Mouse (Mus musculus): Measurements from ENCODE around the gene Gm20517. TPM values are rescaled to one million over a fixed set of nuclear protein-coding genes. Genes with fewer than 3 reads are reported as not detected.
"Not testable (repeated sequence)": the region's sequence is repeated elsewhere in the genome, so short reads cannot be mapped to it uniquely, and the experiment has no call there.

Gm20517 gene
- total RNA-seq, 2 experiments from 2014 or later, result 3.0 to 3.5 TPM

DNA sequence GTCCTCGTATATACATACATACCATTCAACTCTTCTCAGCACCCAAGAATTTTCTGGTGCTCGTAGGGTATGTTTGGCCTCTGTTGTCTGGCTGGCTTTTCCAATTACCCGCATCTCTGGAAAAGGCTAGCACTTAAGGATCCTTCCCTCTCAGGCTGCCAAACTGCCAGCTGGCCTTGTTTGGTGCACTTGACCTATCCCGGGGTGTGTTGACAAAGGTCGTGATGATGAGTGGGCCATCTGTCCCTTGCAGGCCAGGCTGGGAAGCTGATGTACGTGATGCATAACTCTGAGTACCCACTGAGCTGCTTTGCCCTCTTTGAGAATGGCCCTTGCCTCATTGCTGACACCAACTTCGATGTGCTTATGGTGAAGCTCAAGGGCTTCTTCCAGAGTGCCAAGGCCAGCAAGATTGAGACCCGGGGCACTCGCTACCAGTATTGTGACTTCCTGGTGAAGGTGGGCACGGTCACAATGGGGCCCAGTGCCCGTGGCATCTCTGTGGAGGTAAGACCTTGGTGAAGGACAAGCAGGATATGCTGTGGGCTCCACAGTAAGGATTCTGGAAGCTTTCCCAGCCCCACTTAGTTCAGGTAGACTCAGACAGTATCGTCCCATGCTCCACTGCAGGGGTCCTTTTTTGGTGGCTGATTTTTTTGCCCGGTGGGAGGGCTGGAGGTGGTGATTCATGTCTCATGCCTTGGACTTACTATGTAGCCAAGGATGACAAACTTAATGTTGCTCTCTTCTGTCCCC lies 7.3 kb downstream of the Gm20517 start:
- no peak for DNase-seq
- intact Hi-C loops (cut with DNase I), result no loop called here

- intact Hi-C loops (cut with DNase I), result no loop called here
- DNase-seq, result no peak
These were observed 11.6 kb downstream of the Gm20517 start for GRCm38 (mm10) chr17:47622912-47623554.

DNA sequence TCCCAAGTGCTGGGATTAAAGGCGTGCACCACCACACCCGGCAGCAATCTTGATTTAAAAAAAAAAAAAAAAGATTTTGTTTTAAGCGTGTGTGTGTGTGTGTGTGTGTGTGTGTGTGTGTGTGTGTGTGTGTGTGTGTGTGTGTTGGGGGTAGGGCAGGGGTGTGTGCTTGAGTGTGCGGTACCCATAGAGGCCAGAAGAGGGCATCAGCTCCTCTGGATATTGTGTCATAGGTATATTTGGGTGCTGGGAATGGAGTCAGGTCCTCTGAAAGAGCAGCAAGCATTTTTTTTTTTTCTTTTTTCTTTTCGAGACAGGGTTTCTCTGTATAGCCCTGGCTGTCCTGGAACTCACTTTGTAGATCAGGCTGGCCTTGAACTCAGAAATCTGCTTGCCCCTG lies 13.2 kb downstream of the Gm20517 start:
- intact Hi-C loops (cut with DNase I); DNase-seq: not testable (repeated sequence)

DNA sequence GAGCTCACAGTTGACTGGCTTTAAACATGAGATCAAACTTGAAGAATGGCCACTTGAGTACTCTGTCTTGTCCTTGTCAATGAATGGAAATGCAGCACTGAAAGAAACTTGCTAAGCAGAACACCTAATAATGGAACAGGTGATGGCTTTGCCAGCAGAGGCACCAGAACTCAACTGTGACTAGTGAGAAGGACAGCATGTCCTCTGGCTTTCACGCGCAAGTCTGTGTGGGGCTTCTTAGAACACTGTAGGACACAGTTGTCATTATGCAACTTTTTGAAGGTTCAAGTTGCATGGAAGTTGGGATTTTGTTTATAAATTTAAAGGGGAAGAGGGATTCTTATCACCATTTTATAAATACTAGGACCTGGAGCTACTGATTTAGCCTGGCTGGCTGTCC lies 13.7 kb downstream of the Gm20517 start:
- intact Hi-C loops (cut with DNase I), result no loop called here
- DNase-seq, result peak in 1 of 2 experiments; percentile 22

DNA sequence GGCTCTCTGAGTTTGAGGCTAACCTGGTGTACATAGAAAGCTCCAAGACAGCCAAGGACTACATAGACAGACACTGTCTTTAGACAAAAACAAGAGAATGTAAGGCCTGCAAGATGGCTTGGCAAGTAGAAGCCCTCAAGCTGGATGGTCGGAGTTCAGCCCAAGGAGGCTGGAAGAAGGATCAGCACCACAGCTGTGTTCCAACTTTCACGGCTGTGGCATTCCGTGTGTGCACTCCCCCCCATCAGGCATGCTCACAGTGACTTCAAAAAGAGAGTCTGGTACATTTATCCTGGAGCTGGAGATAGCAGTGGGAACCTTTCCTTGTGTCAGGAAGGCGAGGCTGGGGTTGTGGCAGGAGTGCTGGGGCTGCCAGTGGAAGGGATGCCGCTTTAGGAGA lies 14.6 kb downstream of the Gm20517 start:
- DNase-seq, result no peak
- intact Hi-C loops (cut with DNase I), result loop anchor here (2.0 kb wide), 1 partner anchor 13 kb away; no protein-coding TSS in a partner anchor

GRCm38 (mm10) chr17:47627791-47628190 lies 16.4 kb downstream of the Gm20517 start:
- intact Hi-C loops (cut with DNase I), result loop anchor here (2.0 kb wide), 1 partner anchor 15 kb away; no protein-coding TSS in a partner anchor
- no peak for DNase-seq

DNA sequence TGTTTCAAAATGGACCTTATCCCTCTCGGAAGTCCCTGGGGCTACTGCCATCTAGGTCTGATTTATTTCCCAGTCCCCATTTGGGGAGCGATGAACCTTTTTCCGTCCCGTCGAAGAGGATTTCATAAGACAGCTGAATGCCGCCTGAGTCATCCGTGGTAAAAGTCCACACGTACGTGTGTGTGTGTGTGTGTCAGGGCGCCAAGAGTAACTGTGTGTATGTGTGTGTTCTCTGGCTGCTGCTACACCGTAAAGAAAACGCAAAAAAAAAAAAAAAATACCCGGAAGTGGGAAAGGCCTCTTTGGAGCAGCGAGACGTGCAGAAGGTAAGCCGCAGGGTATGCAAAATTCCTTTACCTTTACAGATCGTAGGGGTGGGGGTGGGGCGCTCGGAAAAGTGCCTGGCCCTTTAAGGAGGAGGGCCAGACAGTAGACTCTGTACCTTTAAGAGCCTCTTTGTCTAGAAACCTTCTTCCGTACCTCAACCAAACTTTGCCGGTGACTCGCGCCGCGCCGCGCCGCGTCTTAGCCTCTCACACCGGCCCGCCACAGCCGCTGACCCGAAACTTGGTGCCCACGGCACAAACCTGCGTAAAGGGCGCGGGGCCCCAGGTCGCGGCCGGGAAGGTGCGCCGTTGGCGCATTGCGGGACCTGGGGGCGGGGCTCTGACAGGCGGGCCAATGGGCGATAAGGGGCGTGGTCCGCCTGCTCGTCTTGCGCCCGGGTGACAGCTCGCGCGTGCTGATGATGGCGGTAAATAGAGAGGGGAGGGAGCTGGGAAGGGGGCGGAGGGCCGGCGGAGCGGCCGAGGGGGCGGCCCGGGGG lies 17.7 kb downstream of the Gm20517 start:
- intact Hi-C loops (cut with DNase I), result no loop called here
- peak; percentile 96 for DNase-seq

GRCm38 (mm10) chr17:47629717-47630677 lies 18.6 kb downstream of the Gm20517 start:
- intact Hi-C loops (cut with DNase I), result loop anchor here (5.0 kb wide), 1 partner anchor 47 kb away; no protein-coding TSS in a partner anchor
- DNase-seq, result peak; percentile 44 to 57

DNA sequence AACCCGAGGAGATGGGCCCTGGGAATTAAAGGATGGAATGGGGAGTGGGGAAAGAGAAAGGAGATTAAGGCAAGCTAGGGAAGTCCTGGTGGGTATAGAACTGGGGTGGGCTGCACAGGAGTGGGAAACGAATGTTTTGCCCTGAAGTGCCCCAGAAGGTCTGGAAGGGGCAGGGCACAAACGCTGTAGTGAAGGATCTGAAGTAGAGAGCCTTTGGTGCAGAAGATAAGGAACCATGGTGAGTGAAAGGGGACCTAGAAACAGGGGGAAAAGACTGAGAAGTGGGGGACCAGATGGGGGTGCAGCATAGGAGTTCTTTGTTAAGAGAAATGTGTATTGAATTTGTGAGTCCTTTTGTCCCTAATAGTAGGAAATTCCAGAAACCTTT lies 19.3 kb downstream of the Gm20517 start, which contains the start of gene Usp49:
Usp49 (plus strand) TSS at position 13 of the 388 bp plus-strand sequence.
- intact Hi-C loops (cut with DNase I), result loop anchor here (5.0 kb wide), 1 partner anchor 47 kb away; no protein-coding TSS in a partner anchor
- DNase-seq, result no peak

DNA sequence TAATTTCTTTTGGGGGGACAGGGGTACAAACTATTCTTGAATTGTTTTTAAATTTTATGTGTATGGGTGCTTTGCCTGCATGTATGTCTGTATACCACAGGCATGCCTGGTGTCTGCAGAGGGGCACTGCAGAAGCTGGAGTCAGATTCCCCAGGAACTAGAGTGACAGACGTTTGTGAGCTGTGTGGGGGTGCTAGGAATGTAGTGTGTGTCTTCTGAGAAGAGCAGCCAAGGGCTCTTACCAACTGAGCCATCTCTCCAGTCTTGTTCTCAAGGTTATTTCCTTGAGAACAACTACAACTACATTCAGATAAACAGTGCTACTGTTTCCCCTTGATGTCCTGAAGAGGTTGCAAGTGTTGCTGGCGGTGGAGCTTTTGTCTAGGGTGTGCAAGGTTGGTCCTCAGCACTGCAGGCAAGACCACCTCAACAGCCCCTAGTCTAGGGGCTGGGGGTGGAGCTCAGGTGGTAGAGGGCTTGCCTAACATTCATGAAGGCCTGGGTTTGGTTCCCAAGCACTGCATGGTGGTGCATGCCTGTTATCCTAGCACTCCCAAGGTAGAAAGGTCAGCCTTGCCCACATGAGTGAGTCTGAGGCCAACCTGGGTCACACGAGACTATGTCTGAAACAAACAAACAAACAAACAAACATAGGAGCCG lies 20.9 kb downstream of the Gm20517 start:
- no peak for DNase-seq
- intact Hi-C loops (cut with DNase I), result loop anchor here (5.0 kb wide), 1 partner anchor 45 kb away; no protein-coding TSS in a partner anchor

- intact Hi-C loops (cut with DNase I), result loop anchor here (5.0 kb wide), 1 partner anchor 43 kb away; no protein-coding TSS in a partner anchor
- no peak for DNase-seq
These were observed 22.8 kb downstream of the Gm20517 start for GRCm38 (mm10) chr17:47633999-47634770.

DNA sequence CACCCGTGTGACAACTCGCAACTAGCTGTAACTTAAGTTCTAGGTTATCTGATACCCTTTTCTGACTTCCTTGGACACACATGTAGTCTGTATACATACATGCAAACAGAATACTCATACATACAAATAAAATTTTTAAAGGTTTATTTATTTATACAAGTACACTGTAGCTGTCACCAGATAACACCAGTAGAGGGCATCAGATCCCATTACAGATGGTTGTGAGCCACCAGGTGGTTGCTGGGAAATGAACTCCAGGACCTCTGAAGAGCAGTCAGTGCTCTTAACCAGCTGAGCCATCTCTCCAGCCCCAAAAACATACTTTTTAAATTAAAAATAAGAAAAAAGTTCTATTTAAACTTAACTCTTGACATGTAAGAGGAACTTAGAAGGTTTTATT lies 31.6 kb downstream of the Gm20517 start:
- no peak for DNase-seq
- intact Hi-C loops (cut with DNase I), result no loop called here

GRCm38 (mm10) chr17:47646683-47647082 lies 35.3 kb downstream of the Gm20517 start:
- intact Hi-C loops (cut with DNase I), result no loop called here
- peak; percentile 44 to 71 for DNase-seq

GRCm38 (mm10) chr17:47648966-47649365 lies 37.6 kb downstream of the Gm20517 start:
- DNase-seq, result no peak
- intact Hi-C loops (cut with DNase I), result no loop called here

GRCm38 (mm10) chr17:47651953-47652352 lies 40.6 kb downstream of the Gm20517 start:
- intact Hi-C loops (cut with DNase I), result no loop called here
- DNase-seq, result no peak

GRCm38 (mm10) chr17:47654346-47654745 lies 43.0 kb downstream of the Gm20517 start:
- DNase-seq; intact Hi-C loops (cut with DNase I): not testable (repeated sequence)

GRCm38 (mm10) chr17:47655697-47656096 lies 44.3 kb downstream of the Gm20517 start:
- intact Hi-C loops (cut with DNase I), result no loop called here
- no peak for DNase-seq

- intact Hi-C loops (cut with DNase I), result no loop called here
- no peak for DNase-seq
These were observed 46.5 kb downstream of the Gm20517 start for GRCm38 (mm10) chr17:47657901-47658300.
